Mouse (Mus musculus) ovary, adult 2 months (tissue): ENCODE results near the gene Fancf. TPM values are rescaled to one million over a fixed set of nuclear protein-coding genes. Genes with fewer than 3 reads are reported as not detected.

Experiments
- polyA plus RNA-seq: library from polyadenylated mRNA; depleted of rRNA; stranded (reverse); fragments of >200 nt; gene quantifications from 2 replicates; pipeline ENCODE4 v1.2.3, GENCODE M21; 2012; rRNA removed

Fancf gene
- polyA plus RNA-seq = 34.3 and 44.7 TPM in 2 replicates

DNA sequence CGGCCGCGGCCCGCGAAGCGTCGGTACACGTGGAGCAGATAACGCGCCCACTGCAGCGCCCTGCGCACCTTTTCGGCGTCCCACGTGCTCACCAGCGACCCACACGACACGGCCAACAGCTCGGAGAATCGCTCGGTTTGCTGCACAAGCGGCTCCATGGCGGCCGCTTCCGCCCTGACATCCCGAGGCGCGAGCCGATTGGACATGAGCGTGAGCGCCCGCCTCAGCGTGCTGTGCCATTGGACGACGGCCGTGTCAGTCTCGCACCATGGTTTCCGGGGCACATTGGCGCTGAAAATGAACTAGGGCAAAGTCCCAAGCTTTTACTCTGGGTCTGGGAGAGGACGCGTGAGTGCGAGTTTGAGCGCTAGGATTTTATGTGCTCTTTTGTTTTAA lies at the start of gene Fancf:
Gene Fancf (minus strand): TSS at position 171 of the 396 bp plus-strand sequence.

DNA sequence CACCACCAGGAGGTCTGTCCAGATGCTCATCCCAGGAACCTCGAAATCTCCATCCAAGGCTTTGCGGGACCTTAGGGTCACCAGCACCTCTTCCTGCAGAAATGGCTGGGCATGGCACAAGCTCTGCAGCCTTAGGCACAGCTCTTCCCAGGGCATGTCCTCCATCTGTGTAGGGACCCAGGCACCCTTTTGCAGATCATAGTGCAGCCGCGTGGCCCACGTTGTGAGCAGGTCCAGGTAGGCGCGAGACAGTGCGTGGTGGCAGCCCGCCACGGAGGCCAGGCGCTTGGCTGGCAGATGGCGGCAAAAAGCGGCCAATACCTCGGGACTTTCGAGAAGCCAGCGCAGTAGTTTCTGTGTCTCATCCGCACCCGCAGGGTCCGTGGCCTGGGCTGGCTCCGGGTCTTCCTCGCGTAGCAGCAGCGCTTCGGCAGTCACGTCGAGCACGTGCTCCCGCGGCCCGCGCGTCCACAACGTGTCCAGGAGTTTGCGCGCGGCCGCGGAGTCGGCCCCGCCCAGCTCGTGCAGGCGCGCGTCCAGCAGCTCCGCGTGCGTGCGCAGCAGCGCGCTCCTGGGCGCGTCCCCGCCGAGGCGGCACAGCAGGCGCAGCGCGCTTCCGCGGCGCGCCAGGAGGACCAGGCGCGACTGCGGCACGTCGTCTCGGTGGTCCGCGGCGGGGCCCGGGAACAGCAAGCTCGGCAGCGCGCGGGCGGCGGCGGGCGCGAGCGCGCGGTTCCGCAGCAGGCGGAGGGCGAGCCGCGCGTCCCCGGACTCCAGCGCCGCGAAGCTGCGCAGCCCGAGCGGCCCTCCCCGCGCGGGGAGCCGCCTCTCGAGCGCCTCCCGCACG lies 594 bp downstream of the Fancf start, which contains the start of gene Gas2:
Gene Gas2 (plus strand): TSS at position 766 of the 847 bp plus-strand sequence.

Other genes starting within 250 kb of the Fancf start
- not detected in 2 replicates for gene Slc17a6, start 240.3 kb downstream of the Fancf start, polyA plus RNA-seq
- 3.8 and 4.4 TPM in 2 replicates for gene Gas2, start 252 bp downstream of the Fancf start, polyA plus RNA-seq
- 0.86 and 1.4 TPM in 2 replicates for gene Svip, start 143.8 kb upstream of the Fancf start, polyA plus RNA-seq
- not detected in 2 replicates for gene 1700015G11Rik, start 153.5 kb upstream of the Fancf start, polyA plus RNA-seq